Mouse (Mus musculus) embryonic fibroblast, embryonic 13.5 days (primary cell): ENCODE measurements around the gene Pde4c. TPM values are rescaled to one million over a fixed set of nuclear protein-coding genes. Genes with fewer than 3 reads are reported as not detected.
A peak's percentile ranks its signal among the peaks of the same experiment; 100 is the strongest.

Experiments
- H3K27ac ChIP-seq: 2 replicates; pipeline ENCODE4 v1.5.1; 2012; ENCODE audit warnings: low read length, control low read depth, inconsistent platforms; ENCODE audit not compliant: insufficient read depth
- H3K4me1 ChIP-seq: 2 replicates; pipeline ENCODE4 v1.6.1; 2011; ENCODE audit warnings: low read length; ENCODE audit not compliant: control insufficient read depth, insufficient read depth
- H3K4me3 ChIP-seq: 2 replicates; pipeline ENCODE4 v1.5.1; 2011; ENCODE audit warnings: mild to moderate bottlenecking, control low read depth, low read length; ENCODE audit not compliant: insufficient read depth
- CTCF ChIP-seq: IDR thresholded peaks from 2 replicates; pipeline ENCODE4 v1.5.1; 2011; ENCODE audit warnings: mild to moderate bottlenecking, control low read depth, low read length, moderate library complexity, borderline replicate concordance; ENCODE audit not compliant: insufficient read depth
- POLR2A ChIP-seq: IDR thresholded peaks from 2 replicates; pipeline ENCODE4 v1.6.1; 2011; ENCODE audit warnings: low read depth, mild to moderate bottlenecking, control low read depth, low read length, moderate library complexity
- polyA plus RNA-seq: library from polyadenylated mRNA; stranded (reverse); fragments of >200 nt; gene quantifications from 2 replicates; pipeline ENCODE4 v1.2.4, GENCODE M21; 2011; ENCODE audit warnings: low read depth; ENCODE audit not compliant: missing spikeins, insufficient read length

The Pde4c gene
- polyA plus RNA-seq, 1 experiment: not detected

DNA sequence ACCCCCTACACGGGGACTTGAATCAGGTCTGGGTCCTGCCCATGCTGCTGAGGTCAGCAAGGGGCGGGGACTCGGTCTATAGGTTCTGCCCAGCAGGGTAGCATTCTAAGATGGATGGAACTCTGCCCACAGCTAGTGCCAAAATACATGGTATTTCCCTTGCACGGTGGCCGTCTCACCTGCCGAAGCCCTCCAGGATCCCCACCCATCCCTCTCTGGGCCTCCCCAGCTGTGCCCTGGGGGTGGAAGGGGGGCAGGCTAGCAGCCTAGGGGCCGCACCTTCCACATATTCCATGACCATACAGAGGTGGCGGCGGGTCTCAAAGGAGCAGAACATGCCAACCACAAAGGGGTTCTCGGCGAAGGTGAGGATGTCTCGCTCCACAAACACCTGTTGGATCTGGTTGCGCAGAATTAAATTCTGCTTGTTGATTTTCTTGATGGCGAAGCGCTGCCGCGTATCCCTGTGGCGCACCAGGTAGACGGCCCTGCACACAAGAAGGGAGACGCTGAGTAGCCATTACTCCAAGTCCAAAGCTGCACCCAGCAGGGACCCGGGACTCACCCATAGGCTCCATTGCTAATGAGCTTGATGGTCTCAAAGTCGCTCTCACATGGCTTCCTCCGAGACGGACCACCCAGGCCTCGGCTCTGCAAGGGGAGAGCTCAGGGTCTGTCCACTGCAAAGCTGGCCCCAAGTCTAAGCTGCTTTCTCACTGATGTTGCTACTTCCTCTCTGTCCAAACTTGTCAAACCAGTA is 63.0 kb downstream of the Pde4c start:
- no peaks in the 10 kb centered on the region for H3K4me1 ChIP-seq
- no peak overlapping the region for H3K4me3 ChIP-seq
- H3K27ac ChIP-seq: no peak overlapping the region
- no peak for TF ChIP-seq POLR2A
- no peak for TF ChIP-seq CTCF

DNA sequence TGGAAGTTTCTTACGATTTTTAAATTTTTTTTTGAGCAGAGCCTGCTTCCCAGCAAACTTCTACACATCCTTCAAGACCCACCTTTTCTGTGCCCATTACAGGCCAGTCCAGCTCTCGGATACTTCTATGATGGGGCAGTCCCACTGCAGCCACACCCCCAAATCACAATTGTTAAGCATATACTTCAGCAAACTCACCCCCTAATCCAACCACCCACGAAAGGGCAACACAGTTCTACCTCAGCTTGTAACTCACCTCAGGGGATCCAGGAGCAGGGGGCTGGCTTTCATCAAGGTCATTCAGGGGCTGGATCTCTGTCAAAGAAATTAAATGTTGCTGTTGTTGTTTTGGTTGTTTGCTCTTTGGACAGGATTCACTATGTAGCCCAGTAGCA is 63.5 kb downstream of the Pde4c start:
- no peak overlapping the region for H3K4me3 ChIP-seq
- H3K27ac ChIP-seq: no peak overlapping the region
- no peaks in the 10 kb centered on the region for H3K4me1 ChIP-seq
- TF ChIP-seq POLR2A (no peak), CTCF (no peak)

DNA sequence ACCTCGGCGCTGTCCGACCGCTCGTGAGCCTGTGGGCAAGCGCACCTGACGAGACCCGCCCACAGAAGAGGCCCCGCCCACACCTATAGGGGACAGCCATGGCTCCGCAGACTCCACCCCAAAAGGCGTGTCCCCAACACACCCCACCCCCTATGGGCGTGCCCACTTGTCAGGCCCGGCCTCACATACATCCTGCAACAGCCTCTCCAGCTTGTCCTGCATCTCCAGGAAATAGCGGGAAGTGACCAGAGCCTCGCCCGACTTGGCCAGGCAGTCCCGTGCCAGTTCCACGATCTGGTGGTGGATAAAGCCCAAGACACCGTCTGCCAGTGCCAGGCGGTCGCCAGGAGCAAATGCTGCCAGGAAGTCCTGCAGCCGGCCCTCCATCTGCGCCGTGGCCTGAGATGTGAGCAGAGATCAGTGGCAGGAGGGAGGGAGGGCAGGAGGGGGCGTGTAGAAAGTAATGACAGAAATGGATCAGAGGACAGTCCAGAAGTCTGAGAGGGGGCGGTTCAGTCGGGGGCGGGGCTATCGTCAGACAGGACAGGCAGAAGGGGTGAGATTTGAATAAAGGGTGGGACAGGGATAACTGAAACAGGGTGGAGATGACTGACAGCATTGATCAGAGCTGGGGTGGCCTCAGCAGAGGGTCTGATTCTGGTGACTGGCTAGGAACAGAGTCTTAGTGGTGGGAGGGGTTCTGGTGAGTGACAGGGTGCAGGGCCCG is 64.6 kb downstream of the Pde4c start:
- no peak overlapping the region for H3K4me3 ChIP-seq
- no peaks in the 10 kb centered on the region for H3K4me1 ChIP-seq
- TF ChIP-seq CTCF (no peak), POLR2A (no peak)
- H3K27ac ChIP-seq: no peak overlapping the region

DNA sequence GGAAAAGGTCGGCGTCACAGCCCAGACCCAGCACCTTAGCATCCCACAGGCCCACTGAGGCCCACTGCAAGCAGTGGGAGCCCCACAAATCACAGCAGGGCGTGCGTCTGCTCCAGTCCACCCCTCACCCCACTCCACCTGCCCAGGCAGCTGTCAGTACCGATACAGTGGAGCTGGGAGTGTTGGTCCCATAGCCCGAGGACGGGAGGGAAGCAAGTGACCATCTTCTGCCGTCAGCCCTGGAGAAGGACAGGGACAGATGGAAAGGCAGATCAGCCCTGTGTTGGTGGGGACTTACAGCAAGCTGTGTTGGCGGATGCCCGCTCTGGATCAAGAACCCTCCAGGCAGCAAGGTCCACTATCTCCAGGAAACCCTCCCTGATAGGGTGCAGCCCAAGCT is 65.5 kb downstream of the Pde4c start:
- Histone ChIP-seq H3K4me3 (no peak overlapping the region), H3K27ac (no peak overlapping the region), H3K4me1 (no peaks in the 10 kb centered on the region)
- TF ChIP-seq POLR2A: no peak
- no peak for TF ChIP-seq CTCF

DNA sequence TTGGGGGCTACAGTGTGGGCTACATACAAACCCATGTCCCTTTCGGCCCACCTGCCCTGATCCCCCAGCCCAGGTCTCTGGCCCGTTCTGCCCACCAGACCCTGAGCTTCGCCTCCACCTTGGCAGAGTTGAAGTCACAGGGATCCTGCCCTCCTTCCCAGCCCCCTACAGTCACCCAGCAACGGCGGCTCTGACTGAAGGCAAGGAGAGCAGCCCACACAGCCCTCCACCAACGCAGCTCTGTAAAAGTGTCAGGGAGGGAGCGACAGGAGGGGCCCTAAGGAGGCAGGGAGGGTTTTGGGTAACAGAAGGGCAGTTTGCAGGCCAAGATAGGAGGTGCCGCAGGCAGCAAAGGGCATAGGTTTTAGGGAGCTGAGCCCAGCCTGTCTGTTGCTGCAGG is 67.3 kb downstream of the Pde4c start:
- Histone ChIP-seq H3K27ac (no peak overlapping the region), H3K4me3 (no peak overlapping the region), H3K4me1 (no peaks in the 10 kb centered on the region)
- TF ChIP-seq POLR2A (no peak), CTCF (no peak)

DNA sequence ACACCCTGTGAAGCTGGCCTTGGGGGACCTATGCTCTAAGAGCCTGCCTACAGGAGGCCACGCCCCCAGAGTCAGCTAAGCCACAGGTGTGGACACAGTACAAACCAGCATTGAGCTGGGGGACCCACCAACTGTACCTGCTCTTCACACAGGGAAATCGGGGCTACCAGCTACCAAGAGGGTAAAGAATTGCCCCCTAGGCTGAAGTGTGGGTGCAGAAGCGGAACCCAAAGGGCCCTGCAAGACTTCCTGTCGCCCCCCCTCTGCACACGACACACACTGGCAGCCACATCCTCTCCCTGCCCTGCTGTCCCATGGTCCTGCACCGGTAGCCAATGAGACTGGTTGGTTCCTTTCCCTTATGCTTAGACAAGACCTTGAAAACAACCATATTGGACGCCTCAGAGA is 67.8 kb downstream of the Pde4c start:
- H3K4me3 ChIP-seq: peak overlapping the region; percentile 64
- H3K4me1 ChIP-seq: no peaks in the 10 kb centered on the region
- H3K27ac ChIP-seq: no peak overlapping the region
- TF ChIP-seq POLR2A: no peak
- TF ChIP-seq CTCF: no peak

DNA sequence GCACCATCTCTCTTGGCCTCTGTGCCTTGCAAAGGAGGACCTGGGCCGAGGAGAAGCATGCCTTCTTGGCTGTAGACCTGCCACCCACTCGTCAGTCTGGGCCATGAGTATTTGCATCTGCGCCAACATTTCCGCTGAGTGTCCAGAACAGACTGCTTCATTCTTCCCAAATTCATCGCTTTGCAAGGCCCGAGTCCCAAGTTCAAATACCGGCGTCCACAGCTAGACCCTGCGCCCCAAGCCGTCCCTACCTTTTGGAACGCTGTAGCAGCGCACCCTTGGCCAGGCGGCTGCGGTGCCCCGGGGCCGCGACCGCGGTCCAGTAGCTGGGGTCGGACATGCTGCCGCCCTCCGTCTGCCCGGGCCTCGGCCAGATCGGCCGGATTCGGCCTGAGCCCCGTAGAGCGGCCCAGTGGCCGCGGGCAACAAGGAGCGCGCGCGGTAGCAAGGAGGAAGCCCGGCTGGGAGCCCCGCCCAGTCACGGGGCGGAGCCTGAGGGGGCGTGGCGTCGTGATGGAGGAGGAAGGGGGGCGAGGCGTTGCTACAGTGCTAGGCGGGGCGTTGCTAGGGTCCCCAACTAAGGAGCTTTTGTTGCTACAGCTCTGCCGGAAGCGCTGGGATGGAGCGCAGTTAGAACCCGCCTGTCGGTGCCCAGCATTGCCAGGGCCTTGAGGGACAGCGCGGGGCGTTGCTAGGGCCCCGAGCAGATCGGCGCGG is 68.6 kb downstream of the Pde4c start:
- H3K27ac ChIP-seq: no peak overlapping the region
- peak overlapping the region; percentile 64 for H3K4me3 ChIP-seq
- no peak for TF ChIP-seq CTCF
- TF ChIP-seq POLR2A: peak; percentile 85
- H3K4me1 ChIP-seq: no peaks in the 10 kb centered on the region

DNA sequence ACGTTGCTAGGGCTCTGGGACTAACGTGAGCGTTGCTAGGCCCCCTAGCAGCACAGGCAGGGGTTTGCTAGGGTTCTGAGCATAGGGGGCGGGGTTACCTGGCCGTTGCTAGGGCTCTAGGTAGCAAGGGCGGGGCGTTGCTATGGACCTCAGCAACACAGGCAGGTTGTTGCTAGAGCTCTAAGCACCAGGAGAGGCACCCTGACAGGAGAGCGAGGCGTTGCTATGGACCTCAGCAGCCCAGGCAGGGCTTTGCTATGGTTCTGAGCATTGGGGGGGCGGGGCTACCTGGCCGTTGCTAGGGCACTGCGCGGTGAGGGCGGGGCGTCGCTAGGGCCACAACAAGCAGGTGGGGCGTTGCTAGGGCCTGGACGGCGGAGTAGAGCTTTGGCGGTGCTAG is 69.2 kb downstream of the Pde4c start:
- TF ChIP-seq POLR2A: no peak
- Histone ChIP-seq H3K4me3 (peak overlapping the region; percentile 37), H3K4me1 (no peaks in the 10 kb centered on the region), H3K27ac (no peak overlapping the region)

DNA sequence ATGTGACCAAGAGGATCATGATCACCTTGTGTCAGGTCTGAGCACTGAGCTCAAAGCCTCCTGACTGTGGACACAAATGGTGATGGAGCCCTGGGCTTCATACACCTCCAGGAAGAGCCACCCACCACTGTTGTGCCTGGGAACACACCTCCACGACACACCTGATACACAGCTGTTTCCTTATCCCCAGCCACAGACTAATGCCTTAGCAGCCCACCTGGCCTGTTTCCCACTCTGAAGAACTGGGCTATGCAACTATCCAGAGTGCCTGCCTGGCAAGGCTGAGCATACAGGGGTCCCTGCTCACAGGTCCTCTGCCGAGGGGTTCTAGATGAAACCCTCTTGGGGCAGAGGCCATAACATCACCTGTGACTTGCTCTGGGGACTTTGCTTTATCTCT is 70.7 kb downstream of the Pde4c start:
- no peaks in the 10 kb centered on the region for H3K4me1 ChIP-seq
- H3K4me3 ChIP-seq: no peak overlapping the region
- no peak overlapping the region for H3K27ac ChIP-seq
- no peak for TF ChIP-seq CTCF
- no peak for TF ChIP-seq POLR2A

DNA sequence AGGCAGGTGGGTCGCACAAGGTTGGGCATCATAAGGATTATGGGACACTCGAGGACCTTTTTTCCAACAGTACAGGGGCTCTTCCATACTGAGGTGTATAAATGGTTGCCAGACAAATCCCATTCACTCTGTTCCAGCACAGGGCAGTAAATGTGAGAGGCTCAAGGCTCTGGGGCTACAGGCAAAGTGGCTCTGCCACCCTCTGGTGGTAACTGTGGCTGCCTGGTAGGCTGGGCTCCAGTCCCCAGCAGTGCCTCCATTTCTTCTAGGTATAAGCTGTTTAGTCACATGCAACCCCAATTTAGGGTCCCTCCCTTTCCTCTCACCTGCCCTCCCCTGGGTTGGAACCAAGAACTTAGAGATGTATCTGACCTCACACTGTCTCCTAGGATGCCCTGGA is 71.8 kb downstream of the Pde4c start:
- H3K27ac ChIP-seq: no peak overlapping the region
- no peak overlapping the region for H3K4me3 ChIP-seq
- no peaks in the 10 kb centered on the region for H3K4me1 ChIP-seq
- TF ChIP-seq CTCF (peak; percentile 22; the same call in 1 of the 2 replicates), POLR2A (no peak)

DNA sequence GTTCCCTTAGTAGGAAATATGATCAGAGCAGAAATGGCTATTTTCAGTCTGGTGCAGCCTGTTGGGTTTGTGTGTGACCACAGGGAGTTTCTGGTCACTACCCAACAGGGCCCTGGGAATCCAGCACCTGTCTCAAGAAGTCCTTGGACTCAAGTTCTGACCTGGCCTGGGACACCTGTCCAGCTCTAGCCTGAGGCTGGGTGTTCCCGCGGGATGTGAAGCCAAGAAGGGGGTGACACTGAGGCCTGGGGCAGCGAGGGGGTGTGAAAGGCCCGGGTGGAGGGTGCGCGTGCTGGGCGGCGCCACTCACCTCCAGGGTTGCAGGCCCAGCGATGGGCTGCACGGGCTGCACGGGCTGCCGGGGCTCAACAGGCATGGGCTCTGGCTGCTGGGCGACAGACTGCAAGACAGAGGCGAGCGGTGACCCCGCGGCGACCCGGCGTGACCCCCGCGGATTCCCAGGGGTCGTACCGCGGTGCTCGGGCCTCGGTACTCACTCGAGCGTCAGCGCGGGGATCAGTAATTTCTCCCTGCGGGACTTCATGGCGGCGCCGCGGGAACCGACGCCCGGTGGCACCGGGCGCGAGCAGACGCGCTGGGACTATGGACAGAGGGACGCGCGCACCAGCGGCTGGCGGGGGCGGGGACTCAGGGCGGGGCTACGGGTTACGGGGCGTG is 73.0 kb downstream of the Pde4c start:
- H3K4me1 ChIP-seq: no peaks in the 10 kb centered on the region

More for the DNA sequence above, 73.0 kb downstream of the Pde4c start:
- no peak for TF ChIP-seq CTCF
- no peak for TF ChIP-seq POLR2A
- Histone ChIP-seq H3K27ac (no peak overlapping the region), H3K4me3 (peak overlapping the region; percentile 47)
